Mouse (Mus musculus) lung, postnatal 0 days (tissue): ENCODE data around the gene C130026I21Rik.
"Not testable (repeated sequence)": the region's sequence is repeated elsewhere in the genome, so short reads cannot be mapped to it uniquely, and the experiment has no call there.

Source experiments
- CTCF ChIP-seq: IDR thresholded peaks from 2 replicates; pipeline ENCODE4 v1.5.1; 2016; ENCODE audit warnings: antibody characterized with exemption, mild to moderate bottlenecking
- EP300 ChIP-seq: IDR thresholded peaks from 2 replicates; pipeline ENCODE4 v1.6.1; 2016; ENCODE audit warnings: antibody characterized with exemption, mild to moderate bottlenecking, control low read depth

DNA sequence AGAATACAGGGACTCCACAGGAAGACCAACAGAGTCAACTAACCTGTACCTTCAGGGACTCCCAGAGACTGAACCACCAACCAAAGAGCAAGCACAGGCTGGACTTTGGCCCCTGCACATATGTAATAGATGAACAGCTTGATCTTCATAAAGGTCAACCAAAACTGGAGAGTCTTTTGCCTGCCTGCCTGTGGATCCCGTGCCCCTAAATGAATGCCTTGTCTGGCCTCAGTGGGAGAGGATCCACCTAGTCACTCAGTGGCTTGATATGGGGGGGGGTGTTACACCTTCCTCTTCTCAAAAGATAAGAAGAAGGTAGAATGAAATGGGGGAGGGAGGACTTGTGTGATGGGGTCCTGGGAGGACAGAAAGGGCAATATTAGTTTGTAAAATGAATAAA lies 262.6 kb downstream of the C130026I21Rik start:
- TF ChIP-seq CTCF, EP300: not testable (repeated sequence)
